Mouse (Mus musculus): Measurements from ENCODE around the gene AI413582. TPM values are rescaled to one million over a fixed set of nuclear protein-coding genes. Genes with fewer than 3 reads are reported as not detected.

The AI413582 gene
- total RNA-seq, 2 experiments from 2014 or later: 34.8 to 59.2 TPM

DNA sequence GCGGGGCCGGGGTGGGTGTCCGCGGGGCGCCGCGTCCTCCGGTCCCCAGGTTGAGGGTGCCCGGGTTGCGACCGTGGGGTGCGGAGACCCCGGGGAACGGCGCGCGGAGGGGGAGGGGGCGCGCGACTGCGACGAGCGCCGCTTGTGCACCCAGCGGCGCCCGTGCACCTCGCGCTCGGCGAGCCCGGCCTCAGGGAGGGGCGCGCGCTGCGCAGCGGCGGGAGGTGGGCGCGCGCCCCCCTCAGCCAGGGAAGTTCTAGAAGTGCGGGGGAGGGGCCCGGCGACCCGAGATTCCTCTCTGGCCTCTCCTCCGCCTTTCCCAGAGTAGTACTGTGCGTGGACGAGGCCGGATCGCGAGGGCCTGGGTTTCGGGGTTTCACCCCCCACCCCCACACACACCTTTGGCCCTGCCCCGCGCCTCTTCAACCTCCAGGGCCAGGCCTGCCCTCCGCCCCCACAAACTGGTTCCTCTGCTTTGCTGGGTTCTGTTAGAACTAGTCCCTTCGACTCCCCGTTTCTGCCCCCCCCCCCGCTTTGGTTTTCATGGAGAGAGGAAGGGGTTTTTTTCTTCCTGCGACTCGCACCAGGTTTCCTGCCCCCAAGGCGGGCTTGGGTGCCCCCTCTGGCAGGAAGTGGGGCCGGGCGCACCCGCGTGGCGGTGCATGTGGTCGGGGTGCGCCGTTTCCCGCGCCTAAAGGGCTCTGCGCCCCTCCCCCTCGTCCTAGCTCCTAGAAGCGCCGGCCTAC is 8.2 kb downstream of the AI413582 start:
- ATAC-seq (replicated peaks; ENCODE audit: poor library complexity, severe bottlenecking): peak; percentile 10

GRCm38 (mm10) chr17:27556315-27557011 is 9.1 kb downstream of the AI413582 start, which contains the start of gene Hmga1:
TSS of gene Hmga1 (plus strand) at chr17:27556497.
- ATAC-seq (replicated peaks; ENCODE audit: poor library complexity, severe bottlenecking): peak; percentile 18

DNA sequence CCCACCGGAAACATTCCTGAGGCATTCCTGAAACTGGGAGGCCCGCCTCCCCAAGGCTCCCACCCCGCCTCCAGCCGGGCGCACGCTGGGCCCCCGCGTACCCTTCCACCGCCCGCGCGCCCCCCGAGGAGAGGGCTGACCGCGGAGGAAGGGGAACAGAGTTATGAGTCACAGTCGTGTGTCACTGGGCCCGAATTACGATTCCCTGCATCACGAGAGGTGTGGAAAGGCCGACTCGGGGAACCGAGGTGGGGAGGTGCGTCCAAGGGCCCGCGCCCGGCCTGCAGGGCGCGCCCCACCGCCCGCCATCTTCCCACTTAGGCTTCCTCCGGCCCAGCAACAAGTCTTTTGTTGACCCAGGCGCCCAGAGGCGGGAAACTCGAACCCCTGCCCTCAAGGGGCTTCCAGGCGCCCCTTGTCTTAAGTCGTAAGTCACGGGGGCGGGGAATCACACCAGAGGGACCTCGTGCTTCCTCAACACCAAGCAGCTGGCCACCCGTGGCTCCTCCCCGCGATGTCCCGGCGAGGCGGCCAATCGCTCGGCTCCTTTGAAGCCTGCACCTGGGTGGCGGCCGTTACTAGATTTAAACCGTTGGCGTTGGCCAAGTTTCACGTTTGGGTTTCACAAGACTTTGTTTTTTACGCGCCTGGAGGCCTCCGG is 9.9 kb downstream of the AI413582 start:
- peak; percentile 39 for ATAC-seq (replicated peaks; ENCODE audit: poor library complexity, severe bottlenecking)

DNA sequence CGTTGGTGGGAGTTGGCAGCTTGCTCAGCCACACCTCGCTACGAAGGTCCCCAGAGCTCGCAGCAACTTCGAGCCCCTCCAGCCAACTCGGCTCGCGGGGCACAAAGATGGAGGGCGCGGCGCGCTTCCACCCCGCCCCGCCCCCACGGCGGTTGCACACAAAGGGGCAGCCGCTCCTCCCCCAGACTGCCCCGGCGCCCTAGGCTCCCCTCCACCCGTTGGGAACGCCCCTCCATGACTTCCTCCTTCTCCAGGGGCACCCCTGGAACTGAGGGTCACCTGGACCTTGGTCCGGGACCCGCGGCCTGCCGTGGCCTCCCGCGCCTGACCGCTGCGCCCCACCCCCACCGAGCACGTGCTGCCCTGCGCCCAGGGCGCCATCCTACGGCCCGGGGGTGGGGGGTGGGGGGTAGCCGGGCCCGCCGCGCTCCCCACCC is 10.5 kb downstream of the AI413582 start:
- ATAC-seq (replicated peaks; ENCODE audit: poor library complexity, severe bottlenecking): peak; percentile 31

GRCm38 (mm10) chr17:27554062-27554960 is 11.2 kb downstream of the AI413582 start:
- ATAC-seq (replicated peaks; ENCODE audit: poor library complexity, severe bottlenecking): no peak

DNA sequence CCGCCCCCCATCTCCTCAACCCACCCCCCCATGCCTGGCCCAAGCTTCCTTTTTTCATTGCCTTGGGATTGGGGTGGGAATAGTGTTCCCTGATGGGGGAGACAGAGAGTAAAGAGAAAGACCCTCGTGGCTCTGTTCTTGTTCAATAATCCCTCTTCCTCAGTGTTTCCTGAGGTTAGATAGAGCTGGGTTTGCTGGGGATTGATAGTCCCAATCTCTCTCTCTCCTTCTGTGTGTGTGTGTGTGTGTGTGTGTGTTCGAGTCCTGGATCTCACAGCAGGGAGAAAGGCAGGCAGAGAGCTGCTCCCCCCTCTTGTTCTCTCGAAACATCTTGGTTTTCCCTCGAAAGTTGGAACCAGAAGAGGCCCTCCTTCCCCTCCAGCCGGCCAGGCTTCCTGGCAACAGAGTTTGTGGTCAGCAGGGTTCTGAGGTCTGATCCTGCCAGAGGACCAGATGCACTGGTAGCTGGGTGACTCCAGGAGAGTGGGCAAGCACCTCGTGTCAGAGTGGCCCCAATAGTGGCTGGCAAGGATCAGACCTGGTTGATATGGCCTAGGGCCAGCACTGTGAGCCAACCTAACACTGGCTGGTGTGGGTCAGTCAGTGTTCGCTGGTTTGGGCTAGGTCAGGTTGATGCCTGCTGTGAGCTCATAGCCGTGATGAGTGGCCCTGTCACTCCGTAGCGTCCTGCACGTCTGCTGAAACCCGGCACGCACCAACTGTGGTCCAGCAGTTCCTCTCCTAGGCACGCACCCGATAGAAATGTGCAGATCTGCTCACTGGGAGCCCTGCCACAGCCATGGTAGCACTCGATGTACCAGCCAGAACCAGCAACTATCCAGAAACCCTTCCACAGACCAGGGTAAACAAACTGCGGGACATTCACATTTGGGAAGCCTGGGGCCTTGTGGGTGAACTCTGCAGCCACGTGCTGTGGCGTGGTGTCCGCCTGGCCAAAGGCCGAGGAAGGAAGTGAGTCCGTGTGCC is 13.0 kb downstream of the AI413582 start:
- ATAC-seq (replicated peaks; ENCODE audit: poor library complexity, severe bottlenecking): peak; percentile 29

- no peak for ATAC-seq (replicated peaks; ENCODE audit: poor library complexity, severe bottlenecking)
Measured at GRCm38 (mm10) chr17:27551393-27551940, 14.1 kb downstream of the AI413582 start.

DNA sequence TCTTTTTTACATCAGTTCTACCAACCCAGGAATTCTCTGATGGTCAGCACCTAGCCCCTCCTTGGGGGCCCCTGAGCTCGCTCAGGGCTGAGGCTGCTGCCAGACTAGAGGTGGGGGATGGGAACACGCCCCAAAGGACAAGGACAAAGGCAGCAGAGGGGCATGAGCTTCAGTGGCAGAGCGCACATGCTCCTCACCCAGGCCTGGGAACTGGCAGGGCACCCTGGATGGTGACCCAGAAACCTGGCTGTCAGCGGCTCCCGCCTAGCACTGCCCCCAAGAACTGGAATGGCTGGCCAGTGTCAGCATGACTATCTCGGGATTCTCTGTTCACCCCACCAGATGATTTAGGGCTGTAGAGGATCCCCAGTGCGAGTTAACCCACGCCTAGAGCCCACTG is 16.3 kb downstream of the AI413582 start:
- no peak for ATAC-seq (replicated peaks; ENCODE audit: poor library complexity, severe bottlenecking)

- peak; percentile 65 for ATAC-seq (replicated peaks; ENCODE audit: poor library complexity, severe bottlenecking)
Measured at GRCm38 (mm10) chr17:27547253-27547868, 18.2 kb downstream of the AI413582 start.

- ATAC-seq (replicated peaks; ENCODE audit: poor library complexity, severe bottlenecking): no peak
Measured at GRCm38 (mm10) chr17:27546574-27547085, 18.9 kb downstream of the AI413582 start.

DNA sequence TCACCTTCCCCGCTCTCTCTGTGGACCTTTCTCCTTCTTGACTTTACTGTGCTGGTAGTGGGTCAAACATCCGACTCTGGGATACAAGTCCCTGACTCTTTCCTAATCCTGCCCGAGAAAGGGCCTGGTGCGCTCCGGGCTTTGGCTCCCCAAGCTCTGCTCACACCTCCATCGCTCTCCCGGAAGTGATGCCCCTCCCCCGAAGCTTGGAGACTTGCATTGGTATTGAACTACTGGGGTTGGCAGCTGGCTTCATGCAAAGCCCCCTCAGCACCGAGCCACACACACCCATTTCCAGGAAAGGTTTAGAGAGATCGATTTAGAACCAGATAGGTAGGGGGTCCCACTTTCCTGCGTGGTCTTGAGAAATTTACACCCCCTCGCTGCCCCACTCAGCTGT is 19.6 kb downstream of the AI413582 start:
- no peak for ATAC-seq (replicated peaks; ENCODE audit: poor library complexity, severe bottlenecking)

- ATAC-seq (replicated peaks; ENCODE audit: poor library complexity, severe bottlenecking): no peak
Measured at GRCm38 (mm10) chr17:27544551-27544950, 21.0 kb downstream of the AI413582 start.

GRCm38 (mm10) chr17:27541984-27542383 is 23.6 kb downstream of the AI413582 start:
- ATAC-seq (replicated peaks; ENCODE audit: poor library complexity, severe bottlenecking): no peak

DNA sequence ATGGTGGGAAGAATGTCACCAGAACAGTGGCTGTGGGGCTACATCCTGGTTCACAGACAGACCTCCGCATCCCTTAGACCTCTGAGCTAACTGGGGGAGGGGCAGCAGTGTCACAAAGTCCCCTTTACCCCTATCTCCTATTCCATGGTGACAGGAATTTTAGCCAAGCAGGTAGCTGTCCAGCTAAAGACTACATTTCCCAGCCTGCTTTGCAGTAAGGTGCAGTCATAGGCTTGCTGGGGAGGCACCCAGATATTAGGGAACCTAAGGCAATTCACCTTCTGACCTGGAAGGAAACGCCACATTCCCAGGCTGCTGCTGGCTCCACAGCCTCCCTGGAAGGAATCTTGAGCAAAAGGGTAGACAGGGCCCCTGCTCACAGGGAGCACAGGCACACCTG is 24.3 kb downstream of the AI413582 start:
- ATAC-seq (replicated peaks; ENCODE audit: poor library complexity, severe bottlenecking): no peak

GRCm38 (mm10) chr17:27534718-27535117 is 30.8 kb downstream of the AI413582 start:
- ATAC-seq (replicated peaks; ENCODE audit: poor library complexity, severe bottlenecking): peak; percentile 97

- ATAC-seq (replicated peaks; ENCODE audit: poor library complexity, severe bottlenecking): no peak
Measured at GRCm38 (mm10) chr17:27533354-27533753, 32.2 kb downstream of the AI413582 start.

- ATAC-seq (replicated peaks; ENCODE audit: poor library complexity, severe bottlenecking): no peak
Measured at GRCm38 (mm10) chr17:27532095-27532494, 33.5 kb downstream of the AI413582 start.

DNA sequence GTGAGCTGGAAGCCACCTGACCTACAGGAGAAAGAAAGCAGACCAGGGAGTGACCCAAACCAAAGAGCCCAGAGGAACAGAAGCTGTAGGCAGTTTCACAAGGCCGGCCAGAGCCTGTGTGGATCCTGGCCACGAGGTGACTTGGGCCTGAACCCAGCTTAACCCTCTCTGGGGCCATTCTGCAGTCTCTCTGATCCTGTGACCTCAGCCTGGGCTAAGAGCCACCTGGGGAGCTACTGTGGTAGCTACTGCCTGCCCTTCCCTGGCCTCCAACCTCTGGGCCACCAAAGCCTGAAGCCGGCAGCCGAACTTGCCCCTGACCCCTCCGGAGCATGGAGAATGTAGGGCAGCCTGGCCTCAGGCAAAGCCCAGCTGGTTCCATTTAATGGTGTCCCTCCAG is 36.8 kb downstream of the AI413582 start:
- ATAC-seq (replicated peaks; ENCODE audit: poor library complexity, severe bottlenecking): no peak
